Mouse (Mus musculus): ENCODE results near the gene Bora.
A peak's percentile ranks its signal among the peaks of the same experiment; 100 is the strongest.

The Bora gene

GRCm38 (mm10) chr14:99063091-99063490, 17.1 kb downstream of the Bora start:
- DNase-seq (ENCODE audit: low spot score) = no peak

- no peak for DNase-seq (ENCODE audit: low spot score)
These were observed 25.1 kb downstream of the Bora start for GRCm38 (mm10) chr14:99071146-99071545.

DNA sequence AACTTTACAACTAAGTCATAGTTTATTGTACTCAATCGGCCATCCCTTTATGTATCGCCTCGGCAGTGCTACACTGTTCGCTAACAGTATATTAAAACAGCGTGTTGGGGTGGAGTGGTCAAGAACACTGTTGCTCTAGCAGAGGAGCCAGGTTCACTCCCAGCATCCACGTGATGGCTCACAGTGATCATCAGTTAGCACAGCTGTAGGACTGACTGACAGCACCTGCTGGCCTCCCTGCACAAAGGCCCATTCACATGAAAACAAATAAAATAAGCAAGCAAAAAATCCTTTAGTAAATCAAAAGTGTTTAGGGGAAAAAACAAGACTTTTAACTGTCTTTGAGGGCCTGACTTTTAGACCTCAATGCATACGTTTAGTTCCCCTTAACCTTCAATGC, 42.9 kb downstream of the Bora start:
- no peak for DNase-seq (ENCODE audit: low spot score)

DNA sequence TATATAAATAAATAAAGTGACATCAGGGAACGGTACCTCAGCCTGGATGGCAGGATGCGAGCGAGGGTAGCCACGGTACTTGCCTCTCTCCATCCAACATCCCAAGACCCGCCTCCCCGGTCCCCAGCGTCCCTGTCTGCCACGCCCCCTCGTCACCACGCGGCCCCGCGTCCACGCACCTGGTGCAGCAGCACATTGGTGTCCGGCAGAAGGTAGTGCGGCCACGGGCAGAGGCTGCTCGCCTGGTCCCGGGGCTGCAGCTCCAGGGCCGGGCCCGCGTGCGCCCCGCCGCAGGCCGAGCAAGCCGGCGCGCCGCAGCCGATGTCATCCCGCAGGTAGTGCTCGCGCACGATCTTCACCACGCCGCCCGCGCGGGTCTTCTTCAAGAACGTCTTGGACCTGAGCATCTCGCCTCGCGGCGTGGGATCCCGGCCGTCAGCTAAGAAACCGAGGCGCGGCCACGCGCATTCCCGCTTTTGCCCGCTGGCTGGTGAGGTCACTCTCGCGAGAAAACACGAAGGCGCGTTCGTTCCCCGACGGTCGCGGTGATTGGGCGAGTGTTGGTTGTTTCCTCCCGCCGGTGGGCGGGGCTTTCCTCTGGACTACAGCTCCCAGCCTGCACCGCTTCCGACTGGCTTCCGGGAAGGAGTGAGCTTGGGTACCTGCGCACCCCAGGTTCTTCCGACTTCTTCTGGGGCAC, 53.4 kb downstream of the Bora start, which contains the start of the genes Pibf1 and Dis3:
Gene Pibf1, plus strand, starts transcription at position 158 of the 700 bp plus-strand sequence.
Gene Dis3, minus strand, starts transcription at position 504 of the 700 bp plus-strand sequence.
- peak; percentile 98 for DNase-seq (ENCODE audit: low spot score)

DNA sequence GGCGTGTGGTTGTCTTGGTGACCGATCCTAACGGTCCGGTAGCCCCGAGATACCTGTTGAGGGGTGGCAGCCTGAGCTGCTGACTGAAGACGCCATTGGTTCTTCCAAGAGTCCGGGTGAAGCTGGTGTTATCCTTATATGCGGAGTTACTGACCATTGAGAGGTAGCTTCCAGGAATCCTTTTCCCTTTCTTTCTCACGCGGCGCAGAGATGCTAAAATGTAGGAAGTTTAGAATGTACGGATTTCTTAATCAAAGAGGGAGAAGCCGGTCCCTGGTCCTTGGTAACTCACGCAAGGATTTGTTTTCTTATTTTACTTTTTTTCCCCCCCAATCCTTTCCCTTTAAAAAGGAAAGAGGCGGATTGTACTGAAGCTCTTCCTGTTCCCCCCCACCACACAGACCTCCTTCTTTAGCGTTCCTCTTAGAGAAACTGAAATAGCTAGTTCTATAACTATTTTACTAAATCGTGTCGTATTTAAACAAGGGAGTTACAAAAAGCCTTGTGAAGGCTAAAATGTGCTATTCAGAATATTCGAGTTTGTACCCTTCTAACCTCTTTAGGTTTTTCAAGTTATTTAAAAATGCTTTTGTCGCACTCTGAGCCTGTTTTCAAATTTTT, 54.1 kb downstream of the Bora start:
- no peak for DNase-seq (ENCODE audit: low spot score)

DNA sequence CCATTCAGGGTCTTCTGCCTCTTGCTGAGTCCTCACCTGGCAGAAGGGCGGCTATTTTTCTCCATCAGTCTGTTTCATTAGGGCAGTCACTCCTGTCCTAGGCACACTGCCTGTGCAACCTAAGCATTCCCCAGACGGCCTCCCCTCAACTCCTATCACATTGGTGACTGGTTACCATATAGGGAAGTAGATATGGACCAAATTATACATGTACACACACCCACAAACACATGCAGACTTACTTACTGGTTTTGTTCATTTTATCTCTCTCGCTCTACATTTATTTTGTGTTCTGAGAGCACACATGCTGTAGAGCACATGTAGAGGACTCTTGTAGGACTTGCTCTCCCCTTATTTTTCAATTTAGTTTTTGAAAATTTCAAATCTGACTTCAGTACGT, 57.0 kb downstream of the Bora start:
- DNase-seq (ENCODE audit: low spot score) = no peak

DNA sequence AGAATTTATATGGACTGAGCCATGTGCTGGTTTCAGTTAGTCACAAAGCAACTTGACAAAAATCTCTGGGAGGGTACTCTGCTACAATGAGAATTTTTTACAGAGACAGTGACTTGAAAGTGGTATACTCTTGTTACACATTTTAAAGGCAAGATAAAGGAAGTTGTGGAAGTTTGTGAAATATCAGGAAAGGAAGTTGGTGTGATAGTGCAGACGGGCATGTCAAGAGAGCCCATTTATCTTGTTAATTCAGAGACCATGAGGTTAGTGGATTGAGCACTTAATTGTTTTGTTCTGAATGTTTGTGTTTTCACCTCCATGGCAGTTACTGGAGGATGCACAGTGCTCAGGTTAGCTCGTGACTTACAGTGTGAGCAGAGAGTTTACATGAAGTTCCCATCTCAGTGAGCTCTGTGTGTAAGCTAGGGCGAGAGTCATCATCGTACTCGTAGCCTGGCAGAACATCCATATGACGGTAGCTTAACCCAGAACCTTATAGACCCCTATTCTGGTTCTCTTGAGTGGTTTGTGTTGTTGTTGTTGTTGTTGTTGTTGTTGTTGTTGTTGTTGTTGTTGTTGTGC, 58.6 kb downstream of the Bora start:
- no peak for DNase-seq (ENCODE audit: low spot score)

GRCm38 (mm10) chr14:99106671-99107070, 60.6 kb downstream of the Bora start:
- DNase-seq (ENCODE audit: low spot score) = no peak

DNA sequence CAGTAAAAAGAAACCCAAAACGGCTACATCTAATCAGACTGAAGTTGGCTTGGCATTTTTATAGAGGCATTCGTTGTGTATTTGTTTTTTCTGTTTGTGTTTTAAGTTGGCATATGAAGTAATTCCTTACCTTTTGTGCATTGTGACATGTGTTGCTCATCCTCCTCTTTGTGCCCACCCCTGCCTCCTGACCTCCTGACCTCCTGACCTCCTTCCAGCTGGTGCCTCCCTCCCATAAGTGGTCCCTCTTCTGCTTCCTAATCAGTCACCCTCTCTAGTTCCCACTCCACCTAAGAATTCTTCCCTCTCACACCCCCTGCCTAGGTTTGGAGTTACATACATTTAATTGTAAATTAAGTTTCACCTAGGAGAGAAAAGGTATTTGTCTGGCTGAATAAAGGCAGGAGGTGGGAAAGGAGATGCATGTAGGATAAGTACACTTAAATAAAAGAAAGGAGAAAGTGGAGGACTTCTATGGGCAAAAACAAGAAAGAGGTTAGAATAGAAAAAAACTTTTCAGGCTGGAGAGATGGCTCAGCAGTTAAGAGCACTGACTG, 61.7 kb downstream of the Bora start:
- DNase-seq (ENCODE audit: low spot score) = no peak

DNA sequence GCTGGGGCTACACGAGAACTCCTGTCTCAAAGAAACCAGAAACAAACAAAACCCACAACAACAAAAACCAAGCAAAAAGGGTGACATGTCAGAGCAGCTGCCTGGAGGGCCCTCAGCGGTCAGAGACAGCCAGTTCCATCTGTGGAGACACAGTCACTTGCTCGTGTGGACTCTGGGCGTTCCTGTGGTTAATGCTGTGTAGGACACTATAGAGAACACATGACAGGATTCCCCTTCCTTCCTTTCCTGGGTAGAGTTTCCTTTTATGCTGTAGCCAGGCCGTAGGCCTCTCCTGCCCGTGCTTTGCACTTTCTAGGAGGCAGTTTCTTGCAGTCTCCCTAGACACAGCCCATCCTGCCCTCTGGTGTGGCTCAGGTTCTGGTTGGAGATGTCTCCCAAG, 62.7 kb downstream of the Bora start:
- DNase-seq (ENCODE audit: low spot score) = no peak

- no peak for DNase-seq (ENCODE audit: low spot score)
These were observed 71.6 kb downstream of the Bora start for GRCm38 (mm10) chr14:99117576-99117975.

- no peak for DNase-seq (ENCODE audit: low spot score)
These were observed 75.7 kb downstream of the Bora start for GRCm38 (mm10) chr14:99121584-99122339.

DNA sequence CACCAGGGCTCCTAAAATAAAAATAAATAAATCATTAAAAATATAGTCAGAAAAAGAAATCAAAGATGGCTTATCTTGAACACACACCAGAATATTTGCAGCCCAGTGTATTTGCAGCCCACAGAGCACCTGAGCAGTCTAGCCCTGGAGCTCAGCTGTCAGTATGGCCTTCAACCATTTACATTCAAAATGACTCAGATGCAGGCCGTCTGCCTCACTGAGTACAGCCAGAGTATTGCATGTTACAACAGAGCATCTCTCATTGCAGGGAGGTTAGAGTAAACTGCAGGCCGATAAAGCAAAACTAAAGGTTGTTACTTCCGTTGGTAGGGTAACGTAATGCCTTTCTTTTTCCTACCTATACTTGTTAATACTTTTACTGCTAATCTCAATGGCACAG, 78.1 kb downstream of the Bora start:
- DNase-seq (ENCODE audit: low spot score) = no peak
